Mouse (Mus musculus) MEL (cell line): ENCODE data around the gene Minos1. TPM values are rescaled to one million over a fixed set of nuclear protein-coding genes. Genes with fewer than 3 reads are reported as not detected.

Experiments used
- DNase-seq: peaks from one replicate; pipeline ENCODE4 v3.0.0; 2011; ENCODE audit warnings: low read depth, low spot score
- H3K27ac ChIP-seq: 2 replicates; pipeline ENCODE4 v1.5.1; 2012; ENCODE audit warnings: low read depth, mild to moderate bottlenecking, control low read depth, low read length, moderate library complexity; ENCODE audit not compliant: control insufficient read depth
- H3K27me3 ChIP-seq, 2 experiments: fragments of 150-350 bp in 1 of 2; sonication (generic) in 1 of 2; 2 replicates each; pipeline ENCODE4 v1.6.1; 2012; ENCODE audit warnings: low read length in 2 of 2, mild to moderate bottlenecking in 2 of 2, improper control_type of control experiment in 1 of 2, moderate library complexity in 1 of 2; ENCODE audit not compliant: insufficient read depth in 2 of 2, control insufficient read depth in 1 of 2
- H3K36me3 ChIP-seq, 2 experiments: 2 replicates each; pipeline ENCODE4 v1.6.1; 2012 to 2014; ENCODE audit warnings: low read length in 2 of 2, improper control_type of control experiment in 1 of 2, inconsistent platforms in 1 of 2, mild to moderate bottlenecking in 1 of 2; ENCODE audit not compliant: insufficient read depth in 2 of 2, control insufficient read depth in 1 of 2
- H3K4me1 ChIP-seq, 2 experiments: fragments of 150-350 bp in 1 of 2; sonication (generic) in 1 of 2; 2 replicates each; pipeline ENCODE4 v1.6.1; 2012; ENCODE audit warnings: low read length in 2 of 2, improper control_type of control experiment in 1 of 2, mild to moderate bottlenecking in 1 of 2; ENCODE audit not compliant: insufficient read depth in 2 of 2, control insufficient read depth in 1 of 2
- H3K4me3 ChIP-seq, 2 experiments: fragments of 150-350 bp in 1 of 2; sonication (generic) in 1 of 2; 2 replicates each; pipeline ENCODE4 v1.5.1; 2012; ENCODE audit warnings: low read depth in 2 of 2, low read length in 2 of 2, mild to moderate bottlenecking in 2 of 2, moderate library complexity in 2 of 2, control low read depth in 1 of 2, improper control_type of control experiment in 1 of 2; ENCODE audit not compliant: control insufficient read depth in 1 of 2, insufficient read depth in 1 of 2
- H3K79me2 ChIP-seq: 2 replicates; pipeline ENCODE4 v1.6.1; 2012; ENCODE audit warnings: mild to moderate bottlenecking, low read length, moderate library complexity; ENCODE audit not compliant: control insufficient read depth, poor library complexity, insufficient read depth
- H3K9ac ChIP-seq: 2 replicates; pipeline ENCODE4 v1.6.1; 2012; ENCODE audit warnings: low read depth, mild to moderate bottlenecking, control low read depth, low read length, moderate library complexity; ENCODE audit not compliant: control insufficient read depth, poor library complexity, severe bottlenecking
- H3K9me3 ChIP-seq: fragments of 150-350 bp; sonication (generic); replicated peaks from 2 replicates; pipeline ENCODE4 v1.6.1; 2012; ENCODE audit warnings: mild to moderate bottlenecking, low read length, improper control_type of control experiment, moderate library complexity; ENCODE audit not compliant: insufficient read depth
- CHD1 ChIP-seq: IDR thresholded peaks from 2 replicates; pipeline ENCODE4 v1.6.1; 2012; ENCODE audit warnings: low read depth, mild to moderate bottlenecking, inconsistent platforms, low read length, improper control_type of control experiment
- CTCF ChIP-seq, 3 experiments: IDR thresholded peaks in 2 of 3; conservative IDR thresholded peaks in 1 of 3; 2 replicates each; pipeline ENCODE4 v1.5.1; 2011 to 2012; ENCODE audit warnings: low read length in 3 of 3, low read depth in 2 of 3, mild to moderate bottlenecking in 2 of 3, improper control_type of control experiment in 1 of 3, inconsistent platforms in 1 of 3, mixed read lengths in 1 of 3, moderate library complexity in 1 of 3; ENCODE audit not compliant: control insufficient read depth in 1 of 3, insufficient read depth in 1 of 3, poor library complexity in 1 of 3, severe bottlenecking in 1 of 3
- ELF1 ChIP-seq: IDR thresholded peaks from 2 replicates; pipeline ENCODE4 v1.6.1; 2014; ENCODE audit warnings: low read depth, mild to moderate bottlenecking, inconsistent platforms, low read length, improper control_type of control experiment, moderate library complexity
- EP300 ChIP-seq, 2 experiments: IDR thresholded peaks; 2 replicates each; pipeline ENCODE4 v1.6.1; 2011; ENCODE audit warnings: improper control_type of control experiment in 2 of 2, low read length in 2 of 2, low read depth in 1 of 2, mild to moderate bottlenecking in 1 of 2
- GABPA ChIP-seq: IDR thresholded peaks from 2 replicates; pipeline ENCODE4 v1.6.1; 2012; ENCODE audit warnings: low read depth, mild to moderate bottlenecking, inconsistent platforms, low read length, improper control_type of control experiment, moderate library complexity
- GATA1 ChIP-seq: IDR thresholded peaks from 2 replicates; pipeline ENCODE4 v1.6.1; 2011; ENCODE audit warnings: low read depth, low read length, improper control_type of control experiment
- JUND ChIP-seq: IDR thresholded peaks from 2 replicates; pipeline ENCODE4 v1.6.1; 2011; ENCODE audit warnings: low read depth, mild to moderate bottlenecking, improper control_type of control experiment, low read length
- MAFK ChIP-seq: IDR thresholded peaks from 2 replicates; pipeline ENCODE4 v1.6.1; 2011; ENCODE audit warnings: low read depth, mild to moderate bottlenecking, low read length, improper control_type of control experiment, borderline replicate concordance
- MAX ChIP-seq: IDR thresholded peaks from 2 replicates; pipeline ENCODE4 v1.6.1; 2011; ENCODE audit warnings: low read length, improper control_type of control experiment
- MEF2A ChIP-seq: IDR thresholded peaks from 2 replicates; pipeline ENCODE4 v1.6.1; 2014; ENCODE audit warnings: low read depth, mild to moderate bottlenecking, inconsistent platforms, low read length, improper control_type of control experiment; ENCODE audit not compliant: poor library complexity, insufficient replicate concordance, severe bottlenecking; ENCODE audit errors: extremely low read depth
- MXI1 ChIP-seq: IDR thresholded peaks from 2 replicates; pipeline ENCODE4 v1.6.1; 2011; ENCODE audit warnings: mild to moderate bottlenecking, low read depth, low read length, improper control_type of control experiment
- POLR2A ChIP-seq, 2 experiments: IDR thresholded peaks; 2 replicates each; pipeline ENCODE4 v1.6.1; 2011 to 2012; ENCODE audit warnings: low read length in 2 of 2, mild to moderate bottlenecking in 2 of 2, control low read depth in 1 of 2, improper control_type of control experiment in 1 of 2, low read depth in 1 of 2, moderate library complexity in 1 of 2; ENCODE audit not compliant: control insufficient read depth in 1 of 2, insufficient read depth in 1 of 2, poor library complexity in 1 of 2
- RCOR1 ChIP-seq: IDR thresholded peaks from 2 replicates; pipeline ENCODE4 v1.6.1; 2012; ENCODE audit warnings: low read depth, mild to moderate bottlenecking, inconsistent platforms, low read length, improper control_type of control experiment
- TCF12 ChIP-seq: IDR thresholded peaks from 2 replicates; pipeline ENCODE4 v1.6.1; 2014; ENCODE audit warnings: low read depth, mild to moderate bottlenecking, inconsistent platforms, low read length, improper control_type of control experiment, moderate library complexity
- USF2 ChIP-seq, 2 experiments: IDR thresholded peaks; 2 replicates each; pipeline ENCODE4 v1.6.1; 2011 to 2012; ENCODE audit warnings: improper control_type of control experiment in 2 of 2, low read length in 2 of 2, borderline replicate concordance in 1 of 2, inconsistent platforms in 1 of 2, low read depth in 1 of 2, mild to moderate bottlenecking in 1 of 2; ENCODE audit not compliant: insufficient read depth in 1 of 2
- ZMIZ1 ChIP-seq: IDR thresholded peaks from 2 replicates; pipeline ENCODE4 v1.6.1; 2012; ENCODE audit warnings: low read depth, mild to moderate bottlenecking, inconsistent platforms, low read length, improper control_type of control experiment, moderate library complexity
- ZNF384 ChIP-seq: IDR thresholded peaks from 2 replicates; pipeline ENCODE4 v1.6.1; 2012; ENCODE audit warnings: low read depth, mild to moderate bottlenecking, inconsistent platforms, low read length, improper control_type of control experiment
- polyA plus RNA-seq, 2 experiments: library from polyadenylated mRNA; stranded (reverse) in 1 of 2; unstranded in 1 of 2; fragments of >175 nt in 1 of 2; fragments of >200 nt in 1 of 2; gene quantifications; 2 replicates each; pipeline versions ENCODE4 v1.2.1 to v1.2.4; 2012; ENCODE audit warnings: low replicate concordance in 2 of 2, low read depth in 1 of 2; ENCODE audit not compliant: insufficient read length in 2 of 2, insufficient read depth in 1 of 2, missing spikeins in 1 of 2
- total RNA-seq: library from RNA; depleted of rRNA; stranded (reverse); fragments of 300-350 nt; gene quantifications from 2 replicates; pipeline ENCODE4 v1.2.3, GENCODE M21; 2012

The Minos1 gene
- total and polyA plus RNA-seq, 3 experiments: 163 to 401 TPM; not detected in 1

DNA sequence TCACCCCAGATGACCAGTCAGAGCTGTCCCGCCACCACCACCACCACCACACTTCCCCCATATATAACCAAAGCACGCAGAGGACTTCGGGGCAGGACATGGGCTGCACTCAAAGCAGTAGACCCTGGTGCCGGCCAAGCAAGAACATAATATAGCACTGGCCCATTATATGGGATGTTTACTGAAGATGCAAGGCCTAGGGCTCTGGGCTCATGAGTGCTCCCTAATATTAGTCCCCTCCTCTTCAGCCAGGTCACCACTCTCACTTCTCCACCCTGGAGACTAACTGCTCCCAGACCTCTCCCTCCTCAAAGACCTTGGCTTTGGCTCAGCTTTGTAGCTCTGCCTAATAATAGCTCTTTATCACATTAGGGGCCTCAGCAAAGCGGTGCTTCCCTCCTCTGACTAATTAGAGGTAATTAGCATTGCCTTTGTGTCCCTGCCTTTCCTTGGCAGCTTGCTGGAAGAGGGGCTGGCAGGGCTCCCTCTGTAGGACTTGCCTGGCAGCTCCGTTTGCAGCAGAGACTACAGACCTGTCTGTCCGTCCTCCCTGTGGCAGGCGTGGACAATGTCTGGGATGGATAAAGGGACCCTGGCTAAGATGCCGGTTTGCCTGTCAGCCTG, 76.5 kb downstream of the Minos1 start:
- Histone ChIP-seq H3K4me3 (no peak overlapping the region), H3K4me1 (no peaks in the 10 kb centered on the region), H3K9ac (no peak overlapping the region), H3K36me3 (no peaks in the 10 kb centered on the region), H3K9me3 (no peaks in the 10 kb centered on the region), H3K27ac (no peak overlapping the region), H3K79me2 (no peaks in the 10 kb centered on the region), H3K27me3 (no peaks in the 10 kb centered on the region)
- TF ChIP-seq USF2 (IDR thresholded peaks at IDR 0.05; ENCODE audit: borderline replicate concordance in 1 of 2, insufficient read depth in 1 of 2, low read depth in 1 of 2, low read length in 2 of 2): no peak
- no peak for TF ChIP-seq JUND
- TF ChIP-seq GABPA: no peak
- TF ChIP-seq MAX: no peak
- no peak for TF ChIP-seq POLR2A (IDR thresholded peaks at IDR 0.05; ENCODE audit: control insufficient read depth in 1 of 2, insufficient read depth in 1 of 2, low read depth in 1 of 2, low read length in 2 of 2, poor library complexity in 1 of 2)
- DNase-seq: no peak

GRCm38 (mm10) chr4:139053391-139053790, 77.5 kb downstream of the Minos1 start:
- DNase-seq: no peak
- Histone ChIP-seq H3K4me1 (no peaks in the 10 kb centered on the region), H3K27me3 (no peaks in the 10 kb centered on the region), H3K27ac (no peak overlapping the region), H3K9me3 (no peaks in the 10 kb centered on the region), H3K36me3 (no peaks in the 10 kb centered on the region), H3K79me2 (no peaks in the 10 kb centered on the region), H3K4me3 (no peak overlapping the region), H3K9ac (no peak overlapping the region)
- TF ChIP-seq ZNF384 (no peak), MXI1 (no peak), GABPA (no peak), TCF12 (no peak), ZMIZ1 (no peak), CTCF (IDR thresholded peaks at IDR 0.05 in 2 of 3, conservative IDR thresholded peaks at IDR 0.05 in 1 of 3; ENCODE audit: control insufficient read depth in 1 of 3, insufficient read depth in 1 of 3, low read depth in 2 of 3, low read length in 3 of 3, poor library complexity in 1 of 3, severe bottlenecking in 1 of 3) (no peak), GATA1 (no peak), CHD1 (no peak), USF2 (IDR thresholded peaks at IDR 0.05; ENCODE audit: borderline replicate concordance in 1 of 2, insufficient read depth in 1 of 2, low read depth in 1 of 2, low read length in 2 of 2) (no peak), MAFK (no peak)

- no peak overlapping the region for H3K27ac ChIP-seq
- H3K9me3 ChIP-seq: no peaks in the 10 kb centered on the region
- no peaks in the 10 kb centered on the region for H3K36me3 ChIP-seq
- H3K9ac ChIP-seq: no peak overlapping the region
- H3K79me2 ChIP-seq: no peaks in the 10 kb centered on the region
- no peaks in the 10 kb centered on the region for H3K4me1 ChIP-seq
- H3K4me3 ChIP-seq: no peak overlapping the region
- TF ChIP-seq GATA1 (no peak), EP300 (IDR thresholded peaks at IDR 0.05; ENCODE audit: low read depth in 1 of 2, low read length in 2 of 2) (no peak), RCOR1 (no peak), ELF1 (no peak), MEF2A (no peak)
- H3K27me3 ChIP-seq: no peaks in the 10 kb centered on the region
- no peak for DNase-seq
These were observed 78.1 kb downstream of the Minos1 start for GRCm38 (mm10) chr4:139052796-139053195.
